Mouse (Mus musculus) hindbrain, embryonic 16.5 days (tissue): ENCODE data around the gene Peak1. TPM values are rescaled to one million over a fixed set of nuclear protein-coding genes. Genes with fewer than 3 reads are reported as not detected.
"Not testable (repeated sequence)": the region's sequence is repeated elsewhere in the genome, so short reads cannot be mapped to it uniquely, and the experiment has no call there.

ENCODE experiments used
- ATAC-seq: fragments of 200-750 bp; cut with Nextera tagmentation; 2 replicates; pipeline ENCODE4 v1.8.0; 2017; ENCODE audit warnings: moderate TSS enrichment, moderate library complexity
- H3K27ac ChIP-seq: fragments of 300-500 bp; sonication (generic); 2 replicates; pipeline ENCODE4 v1.5.1; 2014; ENCODE audit warnings: low read depth, mild to moderate bottlenecking, control low read depth, low read length, moderate library complexity
- H3K27me3 ChIP-seq: fragments of 300-500 bp; sonication (generic); replicated peaks from 2 replicates; pipeline ENCODE4 v1.6.1; 2014; ENCODE audit warnings: low read length; ENCODE audit not compliant: control insufficient read depth, insufficient read depth
- H3K36me3 ChIP-seq: fragments of 300-500 bp; sonication (generic); 2 replicates; pipeline ENCODE4 v1.6.1; 2014; ENCODE audit warnings: mild to moderate bottlenecking, low read length, moderate library complexity, mixed read lengths; ENCODE audit not compliant: control insufficient read depth, insufficient read depth
- H3K4me1 ChIP-seq: fragments of 300-500 bp; sonication (generic); 2 replicates; pipeline ENCODE4 v1.6.1; 2014; ENCODE audit warnings: low read depth, low read length; ENCODE audit not compliant: control insufficient read depth, insufficient read depth
- H3K4me2 ChIP-seq: fragments of 300-500 bp; sonication (generic); 2 replicates; pipeline ENCODE4 v1.6.1; 2014; ENCODE audit warnings: mild to moderate bottlenecking, low read length, control low read depth, moderate library complexity
- H3K4me3 ChIP-seq: fragments of 300-500 bp; sonication (generic); 2 replicates; pipeline ENCODE4 v1.5.1; 2014; ENCODE audit warnings: mild to moderate bottlenecking, low read length, control low read depth, moderate library complexity
- H3K9ac ChIP-seq: fragments of 300-500 bp; sonication (generic); 2 replicates; pipeline ENCODE4 v1.6.1; 2014; ENCODE audit warnings: low read depth, mild to moderate bottlenecking, control low read depth, low read length, moderate library complexity
- H3K9me3 ChIP-seq: fragments of 300-500 bp; sonication (generic); 2 replicates; pipeline ENCODE4 v1.6.1; 2014; ENCODE audit warnings: mild to moderate bottlenecking, low read length, moderate library complexity; ENCODE audit not compliant: control insufficient read depth
- WGBS: fragments of 180-500 bp; shearing (Covaris S2); extraction: QIAGEN DNeasy Blood & Tissue Kit; methylation state at CpG from one replicate; pipeline ENCODE4 v1.1.7; 2014; 5-methylcytosine and 5-hydroxymethylcytosine counted together
- polyA plus RNA-seq: library from polyadenylated mRNA; unstranded; fragments of >200 nt; fragmentation: Nextera tagmentation; extraction: Ambion mirVana; gene quantifications from 2 replicates; pipeline ENCODE4 v1.2.1, GENCODE M21; 2015

Gene Peak1
- polyA plus RNA-seq, 1 experiment from 2014 or later = 5.2 TPM

DNA sequence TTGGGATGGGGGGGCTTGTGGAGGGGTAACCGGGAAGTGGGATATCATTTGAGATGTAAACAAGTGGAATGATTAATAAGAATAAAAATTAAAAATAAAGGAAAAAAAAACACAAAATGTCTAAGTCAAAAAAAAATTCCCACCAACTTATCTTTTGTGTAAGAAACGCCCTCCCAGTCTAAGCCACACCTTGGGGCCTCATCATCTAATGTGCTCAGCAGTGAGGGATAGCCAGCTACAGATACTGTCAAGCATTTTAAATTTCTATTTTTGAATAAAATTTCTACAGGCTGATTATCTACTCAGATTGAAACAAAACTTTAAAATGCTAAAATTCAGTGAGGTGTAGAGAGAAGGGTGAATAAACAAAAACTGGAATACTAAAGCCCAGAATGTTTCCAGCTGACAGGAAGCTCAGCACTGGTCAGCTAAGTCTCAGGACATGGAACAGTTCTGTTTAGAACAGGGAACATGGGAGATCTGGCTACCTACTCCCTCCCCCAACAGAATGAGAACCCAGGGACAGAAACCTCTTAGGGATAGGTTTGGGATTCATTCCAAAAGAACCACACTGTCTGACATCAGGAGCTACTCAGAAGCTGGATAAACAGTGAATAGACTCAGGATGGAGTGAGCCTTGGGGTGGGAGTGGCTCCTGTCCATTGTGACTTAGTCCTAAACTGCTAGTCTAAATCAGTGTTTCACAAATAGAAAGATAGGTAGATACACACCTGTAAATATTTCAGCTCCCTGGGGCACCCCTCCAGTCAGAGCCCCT is 35.4 kb upstream of the Peak1 start:
- no peak for ATAC-seq
- no peaks in the 10 kb centered on the region for H3K27me3 ChIP-seq
- no peaks in the 10 kb centered on the region for H3K4me1 ChIP-seq
- no peaks in the 10 kb centered on the region; the same call in none of the 2 replicates for H3K36me3 ChIP-seq
- H3K9me3 ChIP-seq = no peaks in the 10 kb centered on the region
- H3K4me3 ChIP-seq = no peak overlapping the region
- H3K9ac ChIP-seq = no peak overlapping the region
- H3K27ac ChIP-seq = no peak overlapping the region
- H3K4me2 ChIP-seq = no peak overlapping the region
- WGBS = 98% methylated on average over 2 of the region's 2 CpGs

DNA sequence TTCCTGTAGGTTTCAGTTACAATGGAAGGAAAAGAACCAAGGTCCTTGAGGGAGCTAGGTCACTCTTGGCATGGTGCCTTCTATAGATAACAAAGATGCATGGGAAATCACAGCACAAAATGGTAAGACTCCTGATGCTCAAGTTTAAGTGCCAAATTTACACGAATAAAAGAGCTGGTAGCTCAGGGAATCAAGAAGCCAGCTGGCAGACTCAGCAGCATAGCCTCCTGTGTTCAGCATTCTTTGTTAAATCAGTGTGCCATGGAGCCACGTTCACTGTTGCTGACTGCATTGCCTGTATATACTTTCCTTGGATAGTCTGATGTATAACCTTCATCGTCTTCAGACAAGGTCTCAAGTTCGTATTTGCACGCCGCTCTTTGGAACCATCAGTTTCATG is 33.7 kb upstream of the Peak1 start:
- no peaks in the 10 kb centered on the region for H3K9me3 ChIP-seq
- H3K27me3 ChIP-seq = no peaks in the 10 kb centered on the region
- no peak overlapping the region for H3K4me3 ChIP-seq
- no peak overlapping the region for H3K9ac ChIP-seq
- H3K4me1 ChIP-seq = no peaks in the 10 kb centered on the region
- WGBS = 74% methylated on average over 6 of the region's 6 CpGs
- H3K27ac ChIP-seq = no peak overlapping the region
- no peak for ATAC-seq
- H3K36me3 ChIP-seq = no peaks in the 10 kb centered on the region; the same call in none of the 2 replicates
- no peak overlapping the region for H3K4me2 ChIP-seq

DNA sequence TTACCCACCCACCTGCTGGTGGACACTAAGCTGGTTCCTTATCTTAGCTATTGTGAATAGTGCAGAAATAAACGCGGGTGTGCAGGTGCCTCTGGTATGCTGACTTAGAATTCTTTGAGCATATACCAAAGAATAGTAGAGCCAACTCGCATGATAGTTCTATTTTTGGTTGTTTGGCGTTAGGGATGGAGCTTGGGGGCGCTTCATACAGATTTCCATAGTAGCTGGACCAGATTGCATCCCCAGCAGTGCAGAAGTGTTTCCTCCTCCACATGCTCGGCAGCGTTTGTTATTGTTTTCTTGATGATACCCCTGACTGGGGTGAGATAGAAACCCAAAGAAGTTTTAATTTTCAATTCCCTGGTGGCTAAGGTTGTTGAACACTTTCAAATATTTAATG is 21.8 kb upstream of the Peak1 start:
- H3K36me3 ChIP-seq = no peaks in the 10 kb centered on the region
- no peak overlapping the region for H3K4me2 ChIP-seq
- no peak overlapping the region for H3K27ac ChIP-seq
- H3K4me3 ChIP-seq = no peak overlapping the region
- no peak for ATAC-seq
- H3K4me1 ChIP-seq = no peaks in the 10 kb centered on the region
- H3K9me3 ChIP-seq = no peaks in the 10 kb centered on the region
- no peaks in the 10 kb centered on the region for H3K27me3 ChIP-seq
- 68% methylated on average over 7 of the region's 7 CpGs for WGBS
- no peak overlapping the region for H3K9ac ChIP-seq

DNA sequence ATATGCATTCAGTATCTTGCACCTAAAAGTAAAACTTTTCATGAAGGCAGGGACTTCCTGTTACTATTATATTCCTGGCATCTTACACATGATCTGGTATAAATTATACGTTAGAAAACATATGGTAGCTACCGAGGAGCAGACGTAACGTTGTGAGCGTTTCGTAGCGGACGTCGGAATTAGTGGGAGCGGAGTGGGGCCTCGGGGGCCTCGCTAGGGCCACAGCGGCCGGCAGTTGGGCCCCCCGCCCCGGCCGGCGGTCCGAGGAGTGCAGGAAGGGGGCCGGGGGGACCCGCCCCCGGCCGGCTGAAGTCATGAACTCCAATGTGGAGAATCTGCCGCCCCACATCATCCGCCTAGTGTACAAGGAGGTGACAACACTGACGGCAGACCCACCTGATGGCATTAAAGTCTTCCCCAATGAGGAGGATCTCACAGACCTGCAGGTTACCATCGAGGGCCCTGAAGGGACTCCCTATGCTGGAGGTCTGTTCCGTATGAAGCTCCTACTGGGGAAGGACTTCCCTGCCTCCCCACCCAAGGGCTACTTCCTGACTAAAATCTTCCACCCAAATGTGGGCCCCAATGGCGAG is 19.5 kb upstream of the Peak1 start:
- 87% methylated on average over 17 of the region's 29 CpGs for WGBS
- not testable (repeated sequence) for H3K27ac ChIP-seq, H3K4me2 ChIP-seq, H3K36me3 ChIP-seq, H3K9ac ChIP-seq, H3K4me3 ChIP-seq, H3K4me1 ChIP-seq, H3K27me3 ChIP-seq, H3K9me3 ChIP-seq
- ATAC-seq = 0 out of 2 replicates have a peak, but pooled peaks have one; percentile 52

DNA sequence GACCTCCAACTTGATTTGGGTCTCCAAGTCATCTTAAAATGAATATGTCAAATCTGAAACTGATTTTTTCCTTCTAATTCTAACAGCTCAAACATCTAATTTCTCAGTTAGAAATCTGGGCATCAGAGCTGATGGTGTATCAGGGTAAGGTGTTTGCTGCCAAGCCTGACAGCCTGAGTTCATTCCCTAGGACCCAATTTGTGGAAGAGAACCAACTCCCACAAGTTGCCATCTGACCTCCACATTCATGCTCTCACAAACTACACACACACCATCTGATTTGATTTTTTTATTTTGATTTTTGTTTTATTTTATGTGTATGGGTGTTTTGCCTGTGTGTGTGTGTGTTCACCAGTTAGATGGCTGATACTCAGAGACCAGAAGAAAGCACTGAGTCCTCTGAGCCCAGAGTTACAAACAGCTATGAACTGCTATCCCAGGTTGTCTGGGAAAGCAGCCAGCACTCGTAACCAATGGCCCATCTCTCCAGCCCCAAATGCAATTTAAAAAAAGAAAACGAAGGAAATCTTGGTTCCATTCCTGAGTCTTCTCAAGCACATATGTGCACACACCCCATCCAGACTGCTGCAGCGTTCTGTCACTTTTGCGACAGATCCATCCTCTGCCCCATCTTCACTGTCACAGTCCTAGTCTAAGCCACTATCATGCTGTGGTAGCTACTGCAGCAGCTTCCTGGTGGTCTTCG is 18.1 kb upstream of the Peak1 start:
- no peak overlapping the region for H3K27ac ChIP-seq
- 63% methylated on average over 5 of the region's 5 CpGs for WGBS

DNA sequence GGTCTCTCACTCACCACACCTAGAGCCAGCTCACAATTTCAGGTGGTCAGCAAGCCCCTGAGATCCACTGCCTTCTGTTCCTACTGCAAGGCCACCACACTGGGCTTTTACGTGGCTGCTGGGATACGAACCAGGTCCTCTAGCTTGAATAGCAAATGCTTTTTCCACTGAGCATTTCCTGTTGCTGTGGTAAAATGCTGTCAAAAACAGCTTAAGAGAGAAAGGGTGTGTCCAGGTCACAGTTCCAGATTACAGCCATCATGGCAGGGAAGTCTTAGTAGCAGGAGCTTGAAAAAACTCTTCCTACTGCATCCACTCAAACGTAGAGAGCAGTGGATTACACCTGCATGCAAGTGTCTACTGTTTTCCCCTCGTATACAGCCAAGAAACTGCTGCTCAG is 7.0 kb upstream of the Peak1 start:
- H3K27me3 ChIP-seq = no peaks in the 10 kb centered on the region
- no peak overlapping the region for H3K4me2 ChIP-seq
- no peaks in the 10 kb centered on the region for H3K9me3 ChIP-seq
- no peaks in the 10 kb centered on the region for H3K36me3 ChIP-seq
- no peak overlapping the region for H3K27ac ChIP-seq
- ATAC-seq = no peak
- H3K9ac ChIP-seq = no peak overlapping the region
- H3K4me1 ChIP-seq = peaks cover 11% of the 10 kb centered on the region
- H3K4me3 ChIP-seq = no peak overlapping the region
- 82% methylated on average over 4 of the region's 4 CpGs for WGBS

More for the DNA sequence above, 18.1 kb upstream of the Peak1 start:
- Histone ChIP-seq H3K9me3 (no peaks in the 10 kb centered on the region), H3K27me3 (no peaks in the 10 kb centered on the region), H3K4me1 (no peaks in the 10 kb centered on the region), H3K4me3 (no peak overlapping the region), H3K36me3 (no peaks in the 10 kb centered on the region), H3K4me2 (no peak overlapping the region), H3K9ac (no peak overlapping the region)
- ATAC-seq = no peak

DNA sequence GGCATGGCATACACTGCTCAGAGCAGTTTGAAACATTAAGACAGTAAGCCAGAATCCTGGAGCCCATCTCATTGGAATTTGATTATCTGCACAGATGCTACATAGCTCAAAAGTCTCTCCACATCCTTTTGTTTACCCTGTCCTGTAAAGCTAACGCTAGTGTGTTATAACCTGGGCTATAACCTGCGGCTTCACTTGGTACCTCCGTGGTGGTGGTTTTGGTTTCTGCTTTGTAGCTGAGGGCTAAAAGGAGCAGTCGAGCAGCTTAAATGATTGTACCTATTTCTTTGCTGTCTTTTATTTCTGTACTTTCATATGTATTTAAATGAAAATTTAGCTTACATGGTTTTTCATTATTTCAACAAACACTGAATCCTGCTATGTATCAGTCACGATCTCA is 4.1 kb upstream of the Peak1 start:
- ATAC-seq = no peak
- no peaks in the 10 kb centered on the region for H3K27me3 ChIP-seq
- no peak overlapping the region for H3K27ac ChIP-seq
- no peaks in the 10 kb centered on the region for H3K36me3 ChIP-seq
- no peak overlapping the region for H3K9ac ChIP-seq
- no peaks in the 10 kb centered on the region for H3K9me3 ChIP-seq
- no peak overlapping the region for H3K4me2 ChIP-seq
- WGBS = 83% methylated on average over 5 of the region's 5 CpGs
- no peak overlapping the region for H3K4me3 ChIP-seq
- peaks cover 20% of the 10 kb centered on the region for H3K4me1 ChIP-seq

DNA sequence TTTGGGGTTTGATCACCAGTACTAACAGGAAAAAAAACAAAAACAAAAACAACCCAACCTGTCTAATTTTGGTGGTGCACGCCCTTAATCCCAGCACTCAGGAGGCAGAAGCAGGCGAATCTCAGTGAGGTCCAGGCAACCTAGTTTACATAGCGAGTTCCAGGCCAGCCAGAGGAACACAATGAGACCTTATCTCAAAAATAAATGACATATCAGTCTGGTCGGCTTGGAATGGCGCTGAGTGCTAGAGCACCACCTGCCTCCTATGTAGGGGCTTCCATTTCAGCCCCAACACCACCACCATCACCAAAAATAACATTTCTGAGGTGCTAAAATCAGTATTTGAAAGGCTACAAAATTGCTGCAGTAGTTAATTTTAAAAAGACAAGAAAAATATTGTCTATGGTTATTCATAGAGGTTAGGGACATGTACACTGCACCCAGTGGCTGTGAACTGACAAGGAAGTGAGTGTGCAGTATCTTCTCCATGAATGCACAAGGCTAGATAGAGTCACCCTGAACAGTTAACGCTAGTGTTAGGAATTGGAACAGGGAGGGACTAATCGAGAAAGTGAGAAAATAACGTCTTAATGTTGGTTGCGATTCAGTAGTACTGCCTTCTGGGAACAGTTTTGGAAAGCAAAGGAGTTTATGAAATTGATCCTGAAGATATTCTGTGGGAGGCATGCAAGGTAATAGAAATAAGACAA is 3.2 kb upstream of the Peak1 start:
- no peaks in the 10 kb centered on the region for H3K36me3 ChIP-seq
- WGBS = 80% methylated on average over 9 of the region's 9 CpGs
- 0 out of 2 replicates have a peak overlapping the region, but pooled peaks have one; percentile 8 for H3K4me2 ChIP-seq
- no peak for ATAC-seq
- H3K9me3 ChIP-seq = no peaks in the 10 kb centered on the region
- H3K27me3 ChIP-seq = no peaks in the 10 kb centered on the region
- H3K27ac ChIP-seq = no peak overlapping the region
- no peak overlapping the region for H3K9ac ChIP-seq
- no peak overlapping the region for H3K4me3 ChIP-seq
- peaks cover 23% of the 10 kb centered on the region for H3K4me1 ChIP-seq

DNA sequence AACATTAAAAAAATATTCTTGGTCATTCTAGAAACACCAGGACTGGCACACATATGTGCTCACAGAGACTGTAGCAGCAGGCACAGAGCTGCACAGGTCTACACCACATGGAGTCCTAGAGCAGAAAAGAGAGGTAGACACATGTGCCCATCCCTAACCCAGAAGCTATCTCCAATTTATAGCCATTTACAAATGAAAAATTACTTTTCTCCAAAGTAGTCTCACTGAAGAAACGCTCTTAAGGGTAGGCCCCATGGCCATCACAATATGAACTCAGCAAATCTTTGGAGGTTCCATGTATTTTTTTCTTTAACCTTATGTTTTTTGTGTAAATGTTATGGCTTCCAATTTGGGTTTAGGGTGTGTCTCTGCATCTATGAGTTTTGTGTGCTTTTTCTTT is 2.4 kb upstream of the Peak1 start:
- Histone ChIP-seq H3K27ac (no peak overlapping the region), H3K9me3 (no peaks in the 10 kb centered on the region), H3K36me3 (no peaks in the 10 kb centered on the region), H3K27me3 (no peaks in the 10 kb centered on the region), H3K4me3 (no peak overlapping the region), H3K4me1 (peaks cover 23% of the 10 kb centered on the region), H3K9ac (no peak overlapping the region), H3K4me2 (peak overlapping the region; percentile 8; the same call in 1 of the 2 replicates)
- WGBS = 100% methylated on average over 1 of the region's 1 CpGs
- ATAC-seq = no peak
